Mouse (Mus musculus): ENCODE results near the gene Phactr4.

- TF ChIP-seq POLR2A (IDR thresholded peaks at IDR 0.05; ENCODE audit: borderline replicate concordance, extremely low read depth, insufficient read depth, insufficient read length, poor library complexity, severe bottlenecking): no peak
- TF ChIP-seq CTCF (IDR thresholded peaks at IDR 0.05; ENCODE audit: borderline replicate concordance, extremely low read depth, insufficient read depth, insufficient read length): no peak
These were observed 750 bp downstream of the Phactr4 start for GRCm38 (mm10) chr4:132421556-132421922.
